Mouse (Mus musculus): Measurements from ENCODE around the gene Sipa1l2.
"Not testable (repeated sequence)": the region's sequence is repeated elsewhere in the genome, so short reads cannot be mapped to it uniquely, and the experiment has no call there.

Sipa1l2 gene

GRCm38 (mm10) chr8:125539056-125540013 is 30.3 kb downstream of the Sipa1l2 start:
- no peak for DNase-seq (ENCODE audit: low spot score)

GRCm38 (mm10) chr8:125538265-125538664 is 31.3 kb downstream of the Sipa1l2 start:
- DNase-seq (ENCODE audit: low spot score) = no peak

DNA sequence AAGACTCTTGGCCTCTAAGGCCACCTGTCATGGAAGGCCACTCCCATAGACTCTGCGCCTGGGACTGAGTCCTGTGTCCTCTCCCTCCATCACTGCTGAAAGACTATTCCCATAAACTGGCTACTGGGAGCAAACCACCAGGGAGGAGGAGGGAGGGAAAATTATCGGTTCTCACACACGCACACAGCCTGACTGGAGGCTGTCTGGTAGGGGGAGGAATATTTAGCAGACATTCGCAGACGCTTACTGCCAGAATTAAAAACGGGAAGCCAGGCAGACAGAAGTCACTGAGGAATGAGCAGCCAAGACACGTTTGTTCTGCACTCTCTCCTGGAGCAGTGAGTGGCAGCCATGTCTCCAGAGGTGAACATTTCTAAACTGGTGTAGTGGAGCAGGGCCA is 35.9 kb downstream of the Sipa1l2 start:
- no peak for DNase-seq (ENCODE audit: low spot score)

- no peak for DNase-seq (ENCODE audit: low spot score)
Observed at GRCm38 (mm10) chr8:125532953-125533352, 36.7 kb downstream of the Sipa1l2 start.

GRCm38 (mm10) chr8:125532177-125532576 is 37.4 kb downstream of the Sipa1l2 start:
- DNase-seq (ENCODE audit: low spot score) = no peak

DNA sequence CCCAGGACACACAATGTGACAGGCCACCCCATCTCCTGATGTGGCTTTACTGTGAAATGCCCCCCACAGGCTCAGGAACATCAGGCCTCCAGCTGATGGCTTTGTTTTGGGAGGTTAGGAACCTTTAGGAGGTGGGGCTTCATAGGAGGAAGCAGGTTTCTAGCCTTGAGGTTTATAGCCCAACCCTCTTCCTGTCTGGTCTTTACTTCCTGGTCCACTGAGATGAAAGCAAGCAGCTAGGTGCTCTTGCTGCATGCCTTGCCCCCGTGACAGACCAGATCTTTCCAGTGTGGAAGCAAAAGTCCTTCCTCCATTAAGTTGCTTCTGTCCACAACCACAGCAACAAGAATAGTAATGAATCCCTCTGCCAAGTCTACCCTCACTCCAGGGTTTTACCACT is 38.0 kb downstream of the Sipa1l2 start:
- no peak for DNase-seq (ENCODE audit: low spot score)

- DNase-seq (ENCODE audit: low spot score) = no peak
Observed at GRCm38 (mm10) chr8:125531088-125531438, 38.5 kb downstream of the Sipa1l2 start.

DNA sequence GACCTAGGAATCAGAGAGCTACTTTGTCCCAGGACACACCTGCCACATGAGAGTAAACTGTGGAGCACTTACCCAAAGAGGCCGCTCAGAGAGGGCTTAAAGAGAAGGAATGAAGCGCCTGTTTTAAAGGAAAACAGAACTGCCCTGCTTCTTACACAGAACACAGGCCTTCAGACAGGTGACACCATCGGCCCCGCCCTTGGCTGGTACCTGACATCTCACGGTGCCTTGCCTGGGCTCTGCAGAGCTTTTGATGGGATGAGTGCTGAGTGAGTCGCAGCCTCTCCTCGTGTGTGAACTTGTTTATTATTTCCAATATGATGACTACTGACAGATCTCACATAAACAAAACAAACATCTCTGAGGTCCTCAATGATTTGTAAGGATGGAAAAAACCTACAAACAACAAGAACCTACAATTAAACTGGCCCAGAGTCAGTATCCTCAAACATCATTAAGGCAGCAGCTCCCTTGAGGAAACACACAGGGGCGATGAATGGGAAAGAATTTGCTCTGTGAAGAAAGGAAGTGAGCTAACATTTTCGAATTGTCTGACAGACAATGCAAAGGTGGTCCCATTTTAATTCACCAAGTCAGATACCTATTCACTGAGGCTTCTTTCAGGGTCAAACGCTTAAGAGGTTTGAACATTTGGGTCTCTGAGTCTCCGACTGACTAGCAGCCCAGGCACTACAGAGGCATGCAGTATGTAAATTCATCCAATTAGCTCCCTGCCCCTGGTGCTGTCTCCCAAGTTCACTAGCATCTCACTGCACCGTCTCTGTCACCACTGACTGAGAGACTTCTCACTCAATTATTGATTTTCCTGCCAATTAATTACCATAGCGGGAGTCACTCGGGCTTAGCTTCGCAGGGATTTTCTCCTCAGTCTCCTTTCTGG is 39.2 kb downstream of the Sipa1l2 start:
- DNase-seq (ENCODE audit: low spot score) = no peak

DNA sequence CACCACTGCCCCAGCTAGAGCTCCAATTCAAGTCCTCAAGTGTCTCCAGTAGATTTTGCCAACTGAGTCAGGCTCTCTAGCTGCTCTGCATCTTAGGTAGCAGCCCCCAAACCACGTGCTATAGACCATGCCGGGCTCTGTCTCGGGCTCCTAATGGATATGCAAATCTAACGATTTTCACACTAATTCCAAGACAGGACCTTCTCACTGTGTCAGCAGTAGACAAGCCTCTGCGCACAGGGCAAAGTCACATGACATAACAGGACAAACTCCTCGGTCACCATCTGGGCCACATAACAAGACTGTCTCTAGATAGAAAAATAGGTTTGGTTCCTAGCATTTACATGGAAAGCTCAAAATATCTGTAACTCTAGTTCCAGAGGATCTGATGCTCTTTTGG is 40.6 kb downstream of the Sipa1l2 start:
- no peak for DNase-seq (ENCODE audit: low spot score)

DNA sequence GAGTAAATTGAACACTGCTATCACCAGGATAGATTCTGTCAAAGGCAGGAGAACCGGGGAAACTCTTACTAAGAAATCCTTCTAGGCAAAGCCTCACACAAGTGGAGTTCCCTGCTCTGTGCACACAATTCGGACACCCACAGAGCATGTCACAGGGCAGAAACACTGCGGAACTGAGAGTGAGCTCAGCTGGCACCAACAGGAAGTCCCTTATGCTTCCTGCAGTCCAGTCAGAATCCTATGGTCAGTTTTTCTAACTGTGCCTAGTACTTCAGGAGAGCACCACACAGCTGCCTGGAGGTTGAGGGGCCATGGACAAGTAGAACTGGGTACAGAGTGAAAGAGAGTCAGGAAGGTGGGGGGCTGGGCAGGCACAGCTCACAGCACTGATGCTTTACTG is 41.7 kb downstream of the Sipa1l2 start:
- DNase-seq (ENCODE audit: low spot score) = no peak

GRCm38 (mm10) chr8:125526999-125527398 is 42.6 kb downstream of the Sipa1l2 start:
- no peak for DNase-seq (ENCODE audit: low spot score)

DNA sequence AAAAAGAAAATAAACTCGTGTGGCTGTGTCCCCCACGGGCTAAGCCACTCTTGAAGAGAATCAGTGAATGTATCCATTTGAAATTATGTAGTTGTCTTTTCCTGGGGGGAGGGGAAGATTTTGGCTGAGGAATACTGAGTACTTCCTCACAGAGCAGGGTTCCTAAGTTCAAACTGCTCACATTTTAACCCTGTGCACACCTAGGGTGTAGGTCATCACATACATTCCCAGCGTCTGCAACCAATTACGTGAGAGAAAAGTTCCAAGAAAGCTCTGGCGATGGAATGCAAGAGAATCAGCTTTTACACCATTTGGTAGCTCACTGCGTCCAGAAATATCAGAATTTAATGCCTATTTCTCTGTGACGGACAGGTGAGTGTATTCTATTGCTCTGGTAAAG is 43.0 kb downstream of the Sipa1l2 start:
- no peak for DNase-seq (ENCODE audit: low spot score)

GRCm38 (mm10) chr8:125524479-125524878 is 45.1 kb downstream of the Sipa1l2 start:
- DNase-seq (ENCODE audit: low spot score) = no peak

DNA sequence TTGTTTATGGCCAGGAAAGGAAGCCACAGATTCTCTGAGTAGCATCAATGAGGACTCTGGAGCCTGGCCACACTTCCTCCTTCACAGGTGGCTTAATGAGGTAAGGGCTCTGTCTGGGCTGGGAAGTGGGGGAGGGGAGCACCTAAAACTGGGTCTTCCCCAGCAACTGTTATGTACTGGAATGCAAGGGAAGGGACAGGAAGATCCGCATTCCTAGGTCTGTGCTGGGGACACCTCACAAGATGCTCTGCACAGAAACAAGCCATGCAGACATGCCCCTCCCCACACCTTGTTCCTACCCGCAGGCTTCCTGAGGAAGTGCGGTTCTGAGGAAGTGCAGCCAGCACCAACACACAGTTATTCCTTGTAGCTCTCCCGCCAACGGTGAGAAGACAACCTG is 46.4 kb downstream of the Sipa1l2 start:
- no peak for DNase-seq (ENCODE audit: low spot score)

DNA sequence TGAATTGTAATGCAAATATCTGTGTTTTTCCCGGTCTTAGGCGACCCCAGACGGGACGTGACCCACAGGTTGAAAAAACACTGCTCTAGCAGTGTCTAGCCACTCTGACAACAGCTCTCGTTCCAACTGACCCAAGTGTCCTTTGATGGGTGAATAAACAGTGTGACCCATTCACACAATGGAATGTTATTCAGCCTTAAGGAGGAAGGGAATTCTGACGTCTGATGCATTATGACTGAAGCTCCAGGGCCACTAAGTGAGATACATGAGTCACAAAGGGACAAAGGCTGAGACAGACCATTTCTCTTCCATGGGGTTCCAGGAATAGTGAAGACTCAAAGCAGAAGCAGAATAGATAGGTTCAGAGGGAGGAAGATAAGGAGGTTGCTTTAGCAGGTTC is 47.5 kb downstream of the Sipa1l2 start:
- DNase-seq (ENCODE audit: low spot score) = no peak

- DNase-seq (ENCODE audit: low spot score) = no peak
Observed at GRCm38 (mm10) chr8:125521087-125521486, 48.5 kb downstream of the Sipa1l2 start.

DNA sequence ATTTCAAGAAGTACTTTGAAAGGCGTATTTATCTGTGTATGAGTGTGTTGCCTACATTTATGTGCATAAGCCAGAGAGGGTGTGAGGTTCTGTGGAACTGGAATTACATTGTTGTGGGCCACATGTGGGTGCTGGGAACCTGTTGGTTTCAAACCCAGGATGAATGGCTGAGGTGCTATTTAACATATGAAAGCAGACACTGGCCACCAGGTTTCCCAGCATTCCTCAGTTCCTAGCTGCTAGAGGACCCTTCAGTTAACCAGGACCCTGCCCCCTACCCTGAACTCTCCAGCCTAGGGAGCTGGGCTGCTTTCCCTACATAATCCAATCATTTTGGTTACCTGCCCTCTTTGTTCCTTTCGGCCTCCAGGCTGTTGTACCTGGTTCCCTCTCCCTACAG is 49.3 kb downstream of the Sipa1l2 start:
- DNase-seq (ENCODE audit: low spot score) = not testable (repeated sequence)

DNA sequence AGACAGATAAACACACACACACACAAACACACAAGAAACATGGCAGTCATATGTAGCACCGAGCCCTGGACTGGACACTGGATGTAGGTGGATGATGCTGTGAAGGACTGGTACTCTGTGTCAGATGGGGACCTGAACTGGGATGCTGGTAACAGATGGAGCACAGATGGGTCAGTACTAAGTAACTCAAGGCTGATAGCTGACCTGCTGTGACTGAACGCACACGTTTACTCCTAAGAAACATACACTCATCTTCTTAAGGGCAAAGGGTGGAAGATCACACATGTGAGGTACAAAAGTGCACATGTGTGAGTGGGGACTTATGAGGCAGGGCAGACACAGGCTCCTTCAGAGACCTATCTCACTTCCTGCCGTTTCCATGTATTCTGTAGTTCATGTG is 50.7 kb downstream of the Sipa1l2 start:
- DNase-seq (ENCODE audit: low spot score) = no peak

- DNase-seq (ENCODE audit: low spot score) = no peak
Observed at GRCm38 (mm10) chr8:125518301-125518700, 51.3 kb downstream of the Sipa1l2 start.

GRCm38 (mm10) chr8:125517397-125517796 is 52.2 kb downstream of the Sipa1l2 start:
- no peak for DNase-seq (ENCODE audit: low spot score)

GRCm38 (mm10) chr8:125516115-125516905 is 53.3 kb downstream of the Sipa1l2 start:
- no peak for DNase-seq (ENCODE audit: low spot score)

DNA sequence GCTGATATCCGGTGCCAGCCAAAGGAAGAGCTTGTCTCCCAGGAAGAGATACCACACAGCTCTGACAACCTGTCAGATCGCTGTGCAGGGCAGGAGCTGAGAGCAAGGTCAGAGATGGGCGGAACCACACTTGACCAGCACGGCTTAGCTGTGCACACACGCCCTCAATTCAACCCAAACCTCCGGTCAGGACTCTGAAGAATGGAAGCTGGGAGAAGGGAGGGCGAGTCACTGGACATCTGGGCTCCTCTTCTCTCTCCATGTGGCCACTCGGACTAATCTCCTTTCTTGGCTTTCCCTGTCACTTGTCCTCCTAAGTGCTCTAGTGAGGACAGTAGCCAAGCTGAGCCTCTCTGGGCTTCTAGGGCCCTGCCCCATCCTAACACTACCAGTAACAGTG is 53.9 kb downstream of the Sipa1l2 start:
- DNase-seq (ENCODE audit: low spot score) = no peak
